Mouse (Mus musculus): ENCODE data around the gene Fn1.

DNA sequence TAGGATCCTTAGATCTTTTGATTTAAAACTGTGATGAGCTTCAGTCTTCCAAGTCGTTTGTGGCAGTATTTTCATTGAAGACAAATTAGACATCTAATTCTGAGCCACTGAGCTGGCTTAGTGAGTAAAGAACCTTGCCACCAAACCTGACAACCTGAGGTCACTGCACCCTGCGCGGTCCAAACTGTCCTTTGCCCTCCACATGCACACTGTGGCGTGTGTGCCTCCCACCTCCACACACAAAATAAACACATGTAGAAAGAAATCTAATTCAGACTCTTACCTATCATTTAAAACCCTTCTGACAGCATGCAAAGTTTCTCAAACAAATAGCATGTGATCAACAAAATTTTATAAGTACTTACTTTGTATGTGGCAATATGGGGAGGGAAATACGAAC, 6.2 kb downstream of the Fn1 start:
- TF ChIP-seq CTCF (IDR thresholded peaks at IDR 0.05; ENCODE audit: low read depth) (no peak), EP300 (IDR thresholded peaks at IDR 0.05; ENCODE audit: low read depth) (no peak)
